ENCODE assay signal across 19 mouse cellular contexts in the genomic region with DNA sequence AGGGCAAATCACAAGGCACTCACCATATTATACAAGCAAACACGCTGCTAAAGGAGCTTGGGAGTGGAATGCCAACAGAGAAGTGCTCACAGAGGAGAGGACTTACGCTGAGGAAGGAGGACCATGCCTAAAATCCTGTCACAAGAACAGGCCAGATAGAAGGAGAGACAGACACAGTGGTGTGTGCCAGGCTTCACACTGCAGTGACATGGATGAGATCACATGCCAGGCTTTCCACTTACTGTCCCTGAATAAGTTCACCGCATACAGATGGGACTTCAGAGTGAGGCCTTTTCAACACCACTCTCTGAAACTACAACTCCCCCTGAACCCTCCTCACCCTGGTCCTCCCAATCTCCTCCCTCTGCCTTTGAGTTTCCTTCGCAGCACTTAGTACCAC.
"Had no signal": no experiment of that assay in that cellular context is flagged by ENCODE, and none has a peak within 500 bp of the region (broad histone marks: within the 10 kb centered on the region; RNA-seq: fewer than 3 reads in every experiment).

No protein-coding gene starts in this region.

- H3K27ac ChIP-seq: kidney, embryonic 15.5 days; left cerebral cortex, adult 2 months; liver, embryonic 13.5 days; macrophage; midbrain, embryonic 12.5 days; midbrain, embryonic 15.5 days; neural tube, embryonic 12.5 days; neural tube, embryonic 15.5 days; stomach, postnatal 0 days had no signal

- H3K4me2 ChIP-seq: kidney, embryonic 15.5 days; liver, embryonic 13.5 days; lung, embryonic 14.5 days; midbrain, embryonic 12.5 days; midbrain, embryonic 15.5 days; neural tube, embryonic 12.5 days; neural tube, embryonic 15.5 days had no signal

- H3K4me1 ChIP-seq: kidney, embryonic 15.5 days; liver, embryonic 13.5 days; midbrain, embryonic 12.5 days; midbrain, embryonic 15.5 days; neural tube, embryonic 12.5 days; neural tube, embryonic 15.5 days had no signal

- DNase-seq: kidney, postnatal 10 days; kidney, postnatal 36 days; layer of hippocampus, postnatal 36 days; liver, embryonic 13.5 days; lung, embryonic 14.5 days; right cerebral cortex, adult 18-20 months; right cerebral cortex, postnatal 14 days; right cerebral cortex, postnatal 4 days; thymus, adult 18-20 months; thymus, postnatal 36 days had no signal

- H3K4me3 ChIP-seq: kidney, embryonic 15.5 days; left cerebral cortex, adult 2 months; liver, embryonic 13.5 days; midbrain, embryonic 12.5 days; midbrain, embryonic 15.5 days; neural tube, embryonic 12.5 days; neural tube, embryonic 15.5 days had no signal

- H3K9me3 ChIP-seq: kidney, embryonic 15.5 days; liver, embryonic 13.5 days; midbrain, embryonic 12.5 days; midbrain, embryonic 15.5 days; neural tube, embryonic 12.5 days; neural tube, embryonic 15.5 days had no signal

- H3K27me3 ChIP-seq: kidney, embryonic 15.5 days; liver, embryonic 13.5 days; midbrain, embryonic 12.5 days; midbrain, embryonic 15.5 days; neural tube, embryonic 12.5 days; neural tube, embryonic 15.5 days had no signal

- H3K36me3 ChIP-seq: kidney, embryonic 15.5 days; liver, embryonic 13.5 days; midbrain, embryonic 12.5 days; midbrain, embryonic 15.5 days; neural tube, embryonic 12.5 days; neural tube, embryonic 15.5 days had no signal

- ATAC-seq: lung, postnatal 0 days; midbrain, embryonic 15.5 days had no signal

- H3K9ac ChIP-seq: kidney, embryonic 15.5 days; liver, embryonic 13.5 days; lung, embryonic 14.5 days; midbrain, embryonic 12.5 days; midbrain, embryonic 15.5 days; neural tube, embryonic 12.5 days; neural tube, embryonic 15.5 days had no signal
